Mouse (Mus musculus): ENCODE measurements around the gene Capn2. TPM values are rescaled to one million over a fixed set of nuclear protein-coding genes. Genes with fewer than 3 reads are reported as not detected.

Capn2 gene
- total and polyA plus RNA-seq, 2 experiments from 2014 or later: 79.7 to 83.7 TPM

DNA sequence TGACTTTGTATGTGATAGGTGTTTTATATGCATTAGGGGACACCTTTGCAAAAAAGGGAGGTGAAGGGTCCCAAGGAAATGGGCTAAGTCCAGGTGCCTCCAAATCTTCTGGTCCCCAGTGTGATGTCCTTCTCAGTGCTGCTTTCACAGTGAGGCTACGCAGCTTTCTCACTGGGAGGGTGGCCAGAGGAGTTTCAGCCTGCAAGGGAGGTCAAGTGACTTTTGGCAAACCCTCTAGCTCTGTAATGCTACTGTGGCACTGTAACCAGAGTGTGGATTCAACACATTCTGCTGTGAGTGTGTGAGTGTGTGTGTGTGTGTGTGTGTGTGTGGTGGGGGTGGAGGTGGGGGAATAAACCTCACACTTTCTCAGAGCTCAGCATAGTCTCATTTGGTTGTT is 90.0 kb downstream of the Capn2 start:
- no peak overlapping the region for H3K4me3 ChIP-seq (ENCODE audit: low read length)
- 47% methylated on average over 1 of the region's 1 CpGs for WGBS
- no peaks in the 10 kb centered on the region for H3K9me3 ChIP-seq (ENCODE audit: low read length)
- H3K36me3 ChIP-seq (ENCODE audit: insufficient read depth, low read length): peaks cover 6% of the 10 kb centered on the region; the same call in 1 of the 2 replicates
- no peaks in the 10 kb centered on the region for H3K4me1 ChIP-seq (ENCODE audit: insufficient read depth, low read length)
- DNase-seq (ENCODE audit: low spot score): peak; percentile 43
- no peak for TF ChIP-seq CTCF (IDR thresholded peaks at IDR 0.05; ENCODE audit: low read depth)
- ATAC-seq: no peak
- H3K4me2 ChIP-seq (ENCODE audit: low read depth, low read length): no peak overlapping the region
- H3K27me3 ChIP-seq (ENCODE audit: insufficient read depth, low read length): no peaks in the 10 kb centered on the region
- no peak overlapping the region for H3K27ac ChIP-seq
- no peak overlapping the region for H3K9ac ChIP-seq (replicated peaks; ENCODE audit: low read length)

DNA sequence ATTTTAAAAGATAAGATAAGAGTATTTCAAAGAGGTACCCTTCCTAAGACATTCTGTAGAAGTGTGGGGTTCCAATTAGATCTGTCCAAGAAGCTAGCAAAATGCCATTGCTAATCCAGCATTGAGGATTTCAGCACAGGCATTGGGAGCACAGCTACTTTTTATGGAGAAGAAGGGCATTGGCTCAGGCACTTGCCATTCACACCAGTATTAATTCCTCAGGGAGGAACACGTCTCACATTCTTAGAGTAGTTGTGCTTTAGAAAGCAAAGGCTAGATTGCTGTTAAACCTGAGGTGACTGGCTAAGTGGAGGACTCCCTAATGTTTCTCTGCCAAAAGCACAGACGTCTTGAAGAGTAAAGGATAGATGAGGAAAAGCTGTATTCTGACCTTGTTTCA is 91.0 kb downstream of the Capn2 start:
- Histone ChIP-seq H3K9me3 (ENCODE audit: low read length) (no peaks in the 10 kb centered on the region), H3K36me3 (ENCODE audit: insufficient read depth, low read length) (no peaks in the 10 kb centered on the region), H3K9ac (replicated peaks; ENCODE audit: low read length) (no peak overlapping the region), H3K4me1 (ENCODE audit: insufficient read depth, low read length) (no peaks in the 10 kb centered on the region), H3K4me3 (ENCODE audit: low read length) (no peak overlapping the region), H3K4me2 (ENCODE audit: low read depth, low read length) (no peak overlapping the region), H3K27ac (no peak overlapping the region), H3K27me3 (ENCODE audit: insufficient read depth, low read length) (no peaks in the 10 kb centered on the region)
- ATAC-seq: no peak
- no peak for TF ChIP-seq CTCF (IDR thresholded peaks at IDR 0.05; ENCODE audit: low read depth)
- WGBS: 36% methylated on average over 2 of the region's 2 CpGs
- no peak for DNase-seq (ENCODE audit: low spot score)

DNA sequence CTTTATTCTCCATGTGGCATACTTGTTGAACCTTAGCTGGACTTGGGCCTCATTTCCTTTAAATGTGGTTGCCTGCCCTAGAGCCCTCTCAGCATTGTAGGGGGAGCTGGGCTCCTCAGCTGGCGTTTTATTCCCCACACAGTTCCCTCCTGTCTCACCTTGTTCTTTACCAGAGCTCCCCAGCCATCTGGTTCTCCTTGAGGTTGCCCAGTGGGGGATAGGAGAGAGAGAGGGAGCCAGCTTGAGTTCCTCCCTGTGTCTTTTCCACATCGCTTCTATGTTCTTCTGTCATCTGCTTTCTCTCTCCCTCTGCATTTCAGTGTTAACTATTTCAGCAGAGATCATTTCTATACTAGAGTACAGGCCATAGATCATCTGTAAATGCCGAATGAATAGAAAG is 92.2 kb downstream of the Capn2 start:
- Histone ChIP-seq H3K36me3 (ENCODE audit: insufficient read depth, low read length) (no peaks in the 10 kb centered on the region), H3K4me1 (ENCODE audit: insufficient read depth, low read length) (no peaks in the 10 kb centered on the region), H3K27ac (no peak overlapping the region), H3K9me3 (ENCODE audit: low read length) (no peaks in the 10 kb centered on the region), H3K4me2 (ENCODE audit: low read depth, low read length) (no peak overlapping the region), H3K4me3 (ENCODE audit: low read length) (no peak overlapping the region), H3K9ac (replicated peaks; ENCODE audit: low read length) (no peak overlapping the region), H3K27me3 (ENCODE audit: insufficient read depth, low read length) (no peaks in the 10 kb centered on the region)
- DNase-seq (ENCODE audit: low spot score) (no peak), ATAC-seq (no peak)
- TF ChIP-seq CTCF (IDR thresholded peaks at IDR 0.05; ENCODE audit: low read depth): no peak
- WGBS: 58% methylated on average over 3 of the region's 3 CpGs

DNA sequence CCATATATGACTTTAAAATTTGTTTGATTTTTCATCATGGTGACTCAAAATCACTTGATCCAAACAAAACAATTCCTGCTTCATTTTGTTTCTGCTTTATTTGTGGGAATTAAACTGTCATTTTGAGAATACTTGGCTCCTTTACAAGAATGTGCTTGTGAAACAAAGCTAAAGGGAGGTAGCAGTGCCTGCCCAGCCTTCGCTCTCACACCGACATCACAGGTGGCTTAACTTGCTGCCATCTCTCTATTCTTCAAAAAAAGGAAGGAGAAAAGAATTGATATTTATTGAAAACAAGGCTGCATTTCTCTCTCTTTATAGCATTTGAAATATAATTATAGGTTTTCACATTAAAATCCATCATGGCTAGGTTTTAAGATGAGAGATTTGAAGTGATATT is 93.1 kb downstream of the Capn2 start:
- H3K9ac ChIP-seq (replicated peaks; ENCODE audit: low read length): no peak overlapping the region
- DNase-seq (ENCODE audit: low spot score) (no peak), ATAC-seq (no peak)
- no peak overlapping the region for H3K27ac ChIP-seq
- no peak overlapping the region for H3K4me2 ChIP-seq (ENCODE audit: low read depth, low read length)
- H3K36me3 ChIP-seq (ENCODE audit: insufficient read depth, low read length): no peaks in the 10 kb centered on the region
- H3K27me3 ChIP-seq (ENCODE audit: insufficient read depth, low read length): no peaks in the 10 kb centered on the region
- 50% methylated on average over 2 of the region's 2 CpGs for WGBS
- H3K4me1 ChIP-seq (ENCODE audit: insufficient read depth, low read length): no peaks in the 10 kb centered on the region
- H3K9me3 ChIP-seq (ENCODE audit: low read length): no peaks in the 10 kb centered on the region
- H3K4me3 ChIP-seq (ENCODE audit: low read length): no peak overlapping the region
- TF ChIP-seq CTCF (IDR thresholded peaks at IDR 0.05; ENCODE audit: low read depth): no peak

DNA sequence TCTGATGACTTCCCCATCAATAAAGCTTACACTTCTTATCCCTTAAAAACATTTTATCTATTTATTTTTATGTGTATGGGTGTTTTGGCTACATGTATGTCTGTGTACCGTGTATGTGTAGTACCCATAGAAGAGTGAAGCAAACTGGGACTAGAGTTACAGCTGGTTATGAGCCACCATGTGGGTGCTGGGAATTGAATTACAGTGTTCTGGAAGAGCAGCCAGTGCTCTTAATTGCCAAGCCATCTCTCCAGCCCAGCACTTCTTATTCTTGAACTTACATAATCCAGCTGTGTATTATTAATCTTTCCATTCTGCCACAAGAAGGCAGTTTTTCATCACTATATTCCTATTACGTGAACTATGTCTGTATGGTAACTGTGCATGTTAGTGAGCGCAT is 97.9 kb downstream of the Capn2 start:
- no peak for DNase-seq (ENCODE audit: low spot score)
- ATAC-seq: no peak
- H3K9me3 ChIP-seq (ENCODE audit: low read length): no peaks in the 10 kb centered on the region
- WGBS: 82% methylated on average over 3 of the region's 3 CpGs
- H3K27ac ChIP-seq: no peak overlapping the region
- H3K9ac ChIP-seq (replicated peaks; ENCODE audit: low read length): no peak overlapping the region
- no peak for TF ChIP-seq CTCF (IDR thresholded peaks at IDR 0.05; ENCODE audit: low read depth)
- H3K27me3 ChIP-seq (ENCODE audit: insufficient read depth, low read length): no peaks in the 10 kb centered on the region
- H3K4me1 ChIP-seq (ENCODE audit: insufficient read depth, low read length): no peaks in the 10 kb centered on the region
- H3K4me3 ChIP-seq (ENCODE audit: low read length): no peak overlapping the region
- H3K4me2 ChIP-seq (ENCODE audit: low read depth, low read length): no peak overlapping the region
- no peaks in the 10 kb centered on the region for H3K36me3 ChIP-seq (ENCODE audit: insufficient read depth, low read length)

Other genes with a start within 250 kb of the Capn2 start
- gene Degs1, start 234.8 kb downstream of the Capn2 start, total RNA-seq (2014; rRNA removed): 101 and 107 TPM in 2 replicates
- 134 and 135 TPM in 2 replicates for gene Degs1, start 234.8 kb downstream of the Capn2 start, polyA plus RNA-seq (2015; fragmentation: Nextera tagmentation; extraction: Ambion mirVana)
- 26.0 and 35.0 TPM in 2 replicates for gene Fbxo28, start 176.0 kb downstream of the Capn2 start, total RNA-seq (2014; rRNA removed)
- gene Fbxo28, start 176.0 kb downstream of the Capn2 start, polyA plus RNA-seq (2015; fragmentation: Nextera tagmentation; extraction: Ambion mirVana): 14.9 and 15.8 TPM in 2 replicates
- 20.8 and 36.3 TPM in 2 replicates for gene Trp53bp2, start 108.4 kb downstream of the Capn2 start, total RNA-seq (2014; rRNA removed)
- 11.2 and 11.7 TPM in 2 replicates for gene Trp53bp2, start 108.4 kb downstream of the Capn2 start, polyA plus RNA-seq (2015; fragmentation: Nextera tagmentation; extraction: Ambion mirVana)
- gene Capn8, start 47.4 kb upstream of the Capn2 start, total RNA-seq (2014; rRNA removed): not detected in 2 replicates
- not detected in 2 replicates for gene Capn8, start 47.4 kb upstream of the Capn2 start, polyA plus RNA-seq (2015; fragmentation: Nextera tagmentation; extraction: Ambion mirVana)
- gene Ccdc185, start 231.6 kb upstream of the Capn2 start, total RNA-seq (2014; rRNA removed): not detected in 2 replicates
- not detected in 2 replicates for gene Ccdc185, start 231.6 kb upstream of the Capn2 start, polyA plus RNA-seq (2015; fragmentation: Nextera tagmentation; extraction: Ambion mirVana)
- 71.1 and 77.3 TPM in 2 replicates for gene Susd4, start 246.3 kb upstream of the Capn2 start, total RNA-seq (2014; rRNA removed)
- 74.4 and 74.9 TPM in 2 replicates for gene Susd4, start 246.3 kb upstream of the Capn2 start, polyA plus RNA-seq (2015; fragmentation: Nextera tagmentation; extraction: Ambion mirVana)

All from hindbrain, postnatal 0 days (tissue).